Comparison of ENCODE assay signal across 8 mouse cellular contexts in genomic region chr9:94534795-94535194, GRCm38 (mm10). TPM values are rescaled to one million over a fixed set of nuclear protein-coding genes. Genes with fewer than 3 reads are reported as not detected.
A peak's percentile ranks its signal among the peaks of the same experiment; 100 is the strongest.
DNase-seq lines count a peak whose midpoint lies in the region; ATAC-seq and TF ChIP-seq lines count a peak whose summit lies in the region.

No protein-coding gene starts in this region.

- no peaks in the 10 kb centered on the region for H3K27me3 ChIP-seq in heart, embryonic 11.5 days (ENCODE audit: control insufficient read depth, insufficient read depth, low read length)
- H3K27me3 ChIP-seq in hindbrain, postnatal 0 days (ENCODE audit: insufficient read depth, low read length) = no peaks in the 10 kb centered on the region
- no peaks in the 10 kb centered on the region for H3K27me3 ChIP-seq in stomach, embryonic 14.5 days (ENCODE audit: control insufficient read depth, insufficient read depth, low read length)

- no peaks in the 10 kb centered on the region for H3K36me3 ChIP-seq in heart, embryonic 11.5 days (ENCODE audit: control insufficient read depth, insufficient read depth, low read length)
- H3K36me3 ChIP-seq in hindbrain, postnatal 0 days (ENCODE audit: insufficient read depth, low read length) = no peaks in the 10 kb centered on the region
- no peaks in the 10 kb centered on the region for H3K36me3 ChIP-seq in stomach, embryonic 14.5 days (ENCODE audit: control insufficient read depth, insufficient read depth, low read length)

- H3K4me3 ChIP-seq in heart, embryonic 11.5 days (ENCODE audit: low read depth, low read length) = peak overlapping the region; percentile 83
- H3K4me3 ChIP-seq in hindbrain, postnatal 0 days (ENCODE audit: low read length) = peak overlapping the region; percentile 87
- H3K4me3 ChIP-seq in stomach, embryonic 14.5 days (ENCODE audit: low read depth, low read length) = no peak overlapping the region

- peak; percentile 58 for TF ChIP-seq CTCF in hindbrain, postnatal 0 days (IDR thresholded peaks at IDR 0.05; ENCODE audit: low read depth)

- no peak for ATAC-seq in heart, embryonic 11.5 days (replicated peaks; ENCODE audit: insufficient number of reproducible peaks, low FRiP score, low TSS enrichment)
- ATAC-seq in hindbrain, postnatal 0 days = no peak
- ATAC-seq in stomach, embryonic 14.5 days (ENCODE audit: insufficient number of reproducible peaks, insufficient read depth, low FRiP score, low read depth) = no peak

- H3K9ac ChIP-seq in heart, embryonic 11.5 days (ENCODE audit: low read depth, low read length) = no peak overlapping the region
- H3K9ac ChIP-seq in hindbrain, postnatal 0 days (replicated peaks; ENCODE audit: low read length) = peak overlapping the region; percentile 86; the same call in 1 of the 2 replicates
- no peak overlapping the region for H3K9ac ChIP-seq in stomach, embryonic 14.5 days (replicated peaks; ENCODE audit: low read depth, low read length)

- DNase-seq in heart, postnatal 25 days (ENCODE audit: low spot score) = no peak
- peak; percentile 38 for DNase-seq in lung, postnatal 36 days
- no peak for DNase-seq in lung, adult 18-20 months
- peak; percentile 70 for DNase-seq in hindbrain, postnatal 0 days (ENCODE audit: low spot score)
- no peak for DNase-seq in frontal cortex, postnatal 36 days (ENCODE audit: low spot score in 2 of 2)
- DNase-seq in testis, postnatal 14 days (ENCODE audit: low spot score) = no peak

- H3K4me1 ChIP-seq in heart, embryonic 11.5 days (ENCODE audit: control insufficient read depth, insufficient read depth, low read length) = peaks cover 2% of the 10 kb centered on the region; the same call in 1 of the 2 replicates
- peaks cover 4% of the 10 kb centered on the region; the same call in 1 of the 2 replicates for H3K4me1 ChIP-seq in hindbrain, postnatal 0 days (ENCODE audit: insufficient read depth, low read length)
- peaks cover 8% of the 10 kb centered on the region; the same call in 1 of the 2 replicates for H3K4me1 ChIP-seq in stomach, embryonic 14.5 days (ENCODE audit: control insufficient read depth, insufficient read depth, low read length)

- intact Hi-C loops in heart, postnatal 25 days (cut with DNase I) = loop anchor here (5.0 to 10.0 kb wide), 3 partner anchors 38 to 160 kb away; no protein-coding TSS in a partner anchor

- peak overlapping the region; percentile 87 for H3K4me2 ChIP-seq in heart, embryonic 11.5 days
- H3K4me2 ChIP-seq in hindbrain, postnatal 0 days (ENCODE audit: low read depth, low read length) = peak overlapping the region; percentile 77
- peak overlapping the region; percentile 66; the same call in 1 of the 2 replicates for H3K4me2 ChIP-seq in stomach, embryonic 14.5 days (replicated peaks; ENCODE audit: low read depth, low read length)

- H3K9me3 ChIP-seq in heart, embryonic 11.5 days (replicated peaks; ENCODE audit: control insufficient read depth, low read length) = no peaks in the 10 kb centered on the region
- H3K9me3 ChIP-seq in hindbrain, postnatal 0 days (ENCODE audit: low read length) = no peaks in the 10 kb centered on the region
- H3K9me3 ChIP-seq in stomach, embryonic 14.5 days (ENCODE audit: control insufficient read depth, low read depth, low read length) = no peaks in the 10 kb centered on the region

- H3K27ac ChIP-seq in heart, embryonic 11.5 days (ENCODE audit: low read depth, low read length) = no peak overlapping the region
- no peak overlapping the region for H3K27ac ChIP-seq in hindbrain, postnatal 0 days
- no peak overlapping the region for H3K27ac ChIP-seq in stomach, embryonic 14.5 days (ENCODE audit: low read length)

RNA-seq across cellular contexts. Expression of gene 1190002N15Rik, which starts 3.1 kb away (rescaled TPM):
- 54.3 and 67.1 TPM in 2 replicates for polyA plus RNA-seq in heart, embryonic 11.5 days (2014; fragmentation: Nextera tagmentation; extraction: Ambion mirVana)
- total RNA-seq in heart, postnatal 25 days (2021) = 10 to 100 TPM; 31.6 to 32.5 TPM
- total RNA-seq in hindbrain, postnatal 0 days (2014; rRNA removed) = 32.4 and 35.4 TPM in 2 replicates
- 9.4 and 9.6 TPM in 2 replicates for polyA plus RNA-seq in hindbrain, postnatal 0 days (2015; fragmentation: Nextera tagmentation; extraction: Ambion mirVana)
- 12.4 and 14.2 TPM in 2 replicates for polyA plus RNA-seq in stomach, embryonic 14.5 days (2014; fragmentation: Nextera tagmentation; extraction: Ambion mirVana)

Comparison
In these comparisons a context has a peak if more than half of its experiments do, and no peak if none do; other contexts are left out.
1. DNase-seq: peak in lung, postnatal 36 days (single experiment) and hindbrain, postnatal 0 days (single experiment); none in heart, postnatal 25 days (single experiment), lung, adult 18-20 months (0 of 2), frontal cortex, postnatal 36 days (0 of 2) and testis, postnatal 14 days (single experiment).
2. Peak in every context shown above with its lines, with median percentiles within 50 percentile points of each other: H3K4me2 ChIP-seq.